Mouse (Mus musculus): Measurements from ENCODE around the gene Bcl2l1. TPM values are rescaled to one million over a fixed set of nuclear protein-coding genes. Genes with fewer than 3 reads are reported as not detected.

Bcl2l1 gene
- total and polyA plus RNA-seq, 3 experiments, result 21.3 to 80.3 (median 34.5) TPM

GRCm38 (mm10) chr2:152776019-152776418 is 55.5 kb downstream of the Bcl2l1 start:
- H3K36me3 ChIP-seq (replicated peaks in 1 of 2; ENCODE audit: control insufficient read depth in 1 of 2, insufficient read depth in 1 of 2, low read length in 1 of 2), result peaks cover 17 to 26% of the 10 kb centered on the region in 2 experiments
- H3K27me3 ChIP-seq (replicated peaks), result peaks cover 2% of the 10 kb centered on the region
- H3K4me1 ChIP-seq (ENCODE audit: control insufficient read depth in 1 of 2, insufficient read depth in 2 of 2), result peaks cover 25 to 42% of the 10 kb centered on the region in 2 experiments
- TF ChIP-seq USF1 (IDR thresholded peaks at IDR 0.05; ENCODE audit: low read depth, low read length) (no peak), MAFK (IDR thresholded peaks at IDR 0.05; ENCODE audit: insufficient replicate concordance, low read length) (no peak), UBTF (IDR thresholded peaks at IDR 0.05; ENCODE audit: low read depth, low read length) (no peak), KAT2A (IDR thresholded peaks at IDR 0.05; ENCODE audit: insufficient replicate concordance, low read length) (no peak), JUND (conservative IDR thresholded peaks at IDR 0.05; ENCODE audit: low read depth, low read length) (no peak), ZMIZ1 (IDR thresholded peaks at IDR 0.05; ENCODE audit: low read depth, low read length) (no peak), BHLHE40 (IDR thresholded peaks at IDR 0.05; ENCODE audit: low read depth, low read length) (no peak), MXI1 (IDR thresholded peaks at IDR 0.05; ENCODE audit: low read depth, low read length) (no peak), POLR2A (IDR thresholded peaks at IDR 0.05; ENCODE audit: low read depth, low read length) (no peak), MEF2A (IDR thresholded peaks at IDR 0.05; ENCODE audit: borderline replicate concordance, low read depth, low read length) (no peak), ELF1 (IDR thresholded peaks at IDR 0.05; ENCODE audit: low read depth, low read length) (no peak), ETS1 (conservative IDR thresholded peaks at IDR 0.05; ENCODE audit: low read depth, low read length) (no peak), MYC (IDR thresholded peaks at IDR 0.05; ENCODE audit: low read depth, low read length) (no peak), RCOR1 (conservative IDR thresholded peaks at IDR 0.05; ENCODE audit: low read depth, low read length) (no peak), CHD1 (IDR thresholded peaks at IDR 0.05; ENCODE audit: low read depth, low read length) (no peak), USF2 (conservative IDR thresholded peaks at IDR 0.05; ENCODE audit: low read depth, low read length) (no peak), JUN (IDR thresholded peaks at IDR 0.05; ENCODE audit: insufficient read depth, low read depth, low read length) (no peak), NRF1 (IDR thresholded peaks at IDR 0.05; ENCODE audit: low read depth, low read length) (no peak), SIN3A (IDR thresholded peaks at IDR 0.05; ENCODE audit: low read length) (no peak)
- in situ Hi-C loops (cut with MboI; ENCODE audit: low pct_ligation_motif_present, low pct_unique_long_range_greater_than_20kb, low sequenced_read_pairs), result no loop called here
- no peak overlapping the region for H3K4me3 ChIP-seq (replicated peaks in 1 of 3; ENCODE audit: low read depth in 2 of 3, low read length in 2 of 3, poor library complexity in 1 of 3)
- 0 out of 2 replicates have a peak, but pooled peaks cover 2% of the 10 kb centered on the region for H3K79me2 ChIP-seq (replicated peaks; ENCODE audit: control insufficient read depth, extremely low read depth, insufficient read depth, poor library complexity, severe bottlenecking)
- no peak overlapping the region for H3K9ac ChIP-seq (ENCODE audit: insufficient read depth, low read depth)
- dilution Hi-C loops (cut with MboI; ENCODE audit: extremely low pct_ligation_motif_present, extremely low pct_unique_long_range_greater_than_20kb, low sequenced_read_pairs), result no loop called here
- DNase-seq (ENCODE audit: extremely low read depth), result no peak
- H3K9me3 ChIP-seq (replicated peaks; ENCODE audit: low read length), result no peaks in the 10 kb centered on the region
- no peak overlapping the region for H3K4me2 ChIP-seq (ENCODE audit: insufficient read depth, low read depth, poor library complexity, severe bottlenecking)
- H3K27ac ChIP-seq (ENCODE audit: insufficient read depth, low read depth), result no peak overlapping the region

- Histone ChIP-seq H3K36me3 (replicated peaks in 1 of 2; ENCODE audit: control insufficient read depth in 1 of 2, insufficient read depth in 1 of 2, low read length in 1 of 2) (peaks cover 10 to 19% of the 10 kb centered on the region in 2 experiments), H3K4me3 (replicated peaks in 1 of 3; ENCODE audit: low read depth in 2 of 3, low read length in 2 of 3, poor library complexity in 1 of 3) (no peak overlapping the region), H3K27ac (ENCODE audit: insufficient read depth, low read depth) (no peak overlapping the region), H3K4me1 (ENCODE audit: control insufficient read depth in 1 of 2, insufficient read depth in 2 of 2) (peaks cover 18 to 35% of the 10 kb centered on the region in 2 experiments), H3K27me3 (replicated peaks) (peaks cover 2% of the 10 kb centered on the region), H3K9me3 (replicated peaks; ENCODE audit: low read length) (no peaks in the 10 kb centered on the region), H3K79me2 (replicated peaks; ENCODE audit: control insufficient read depth, extremely low read depth, insufficient read depth, poor library complexity, severe bottlenecking) (0 out of 2 replicates have a peak, but pooled peaks cover 2% of the 10 kb centered on the region), H3K9ac (ENCODE audit: insufficient read depth, low read depth) (no peak overlapping the region), H3K4me2 (ENCODE audit: insufficient read depth, low read depth, poor library complexity, severe bottlenecking) (no peak overlapping the region)
- dilution Hi-C loops (cut with MboI; ENCODE audit: extremely low pct_ligation_motif_present, extremely low pct_unique_long_range_greater_than_20kb, low sequenced_read_pairs), result no loop called here
- DNase-seq (ENCODE audit: extremely low read depth), result no peak
- no peak for TF ChIP-seq ZKSCAN1 (IDR thresholded peaks at IDR 0.05; ENCODE audit: borderline replicate concordance, low read depth, low read length)
- 0 out of 2 replicates have a peak, but pooled peaks have one; percentile 16 for TF ChIP-seq BHLHE40 (IDR thresholded peaks at IDR 0.05; ENCODE audit: low read depth, low read length)
- in situ Hi-C loops (cut with MboI; ENCODE audit: low pct_ligation_motif_present, low pct_unique_long_range_greater_than_20kb, low sequenced_read_pairs), result no loop called here
Measured at GRCm38 (mm10) chr2:152775357-152775756, 56.2 kb downstream of the Bcl2l1 start.

Data from CH12.LX (cell line).